Mouse (Mus musculus) frontal cortex, postnatal 10 days (tissue): Measurements from ENCODE around the gene Fstl3.
"Not testable (repeated sequence)": the region's sequence is repeated elsewhere in the genome, so short reads cannot be mapped to it uniquely, and the experiment has no call there.

ENCODE experiments used
- DNase-seq, 2 experiments: peaks; one replicate each; pipeline ENCODE4 v3.0.0; 2022; ENCODE audit warnings: low spot score in 2 of 2, mixed read lengths in 1 of 2

Gene Fstl3

DNA sequence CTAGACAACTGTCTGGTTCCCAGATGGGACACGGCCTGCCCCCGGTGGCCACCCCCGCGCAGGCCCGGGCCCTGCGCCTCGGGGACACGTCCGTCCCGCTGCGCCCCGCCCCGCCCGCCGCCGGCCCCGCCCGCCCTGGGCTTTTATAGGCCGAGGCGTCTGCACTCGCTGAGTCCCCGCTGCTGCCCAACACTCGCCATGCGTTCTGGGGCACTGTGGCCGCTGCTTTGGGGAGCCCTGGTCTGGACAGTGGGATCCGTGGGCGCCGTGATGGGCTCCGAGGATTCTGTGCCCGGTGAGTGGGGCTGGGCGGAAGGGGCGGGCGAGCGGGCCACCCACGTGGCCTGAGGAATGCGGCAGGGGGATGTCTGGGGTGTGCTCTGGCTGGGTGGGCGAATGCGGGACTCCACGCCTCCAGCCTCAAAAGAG, at the start of gene Fstl3:
Gene Fstl3 (plus strand): TSS at position 170 of the 429 bp plus-strand sequence.
- DNase-seq = no peak

DNA sequence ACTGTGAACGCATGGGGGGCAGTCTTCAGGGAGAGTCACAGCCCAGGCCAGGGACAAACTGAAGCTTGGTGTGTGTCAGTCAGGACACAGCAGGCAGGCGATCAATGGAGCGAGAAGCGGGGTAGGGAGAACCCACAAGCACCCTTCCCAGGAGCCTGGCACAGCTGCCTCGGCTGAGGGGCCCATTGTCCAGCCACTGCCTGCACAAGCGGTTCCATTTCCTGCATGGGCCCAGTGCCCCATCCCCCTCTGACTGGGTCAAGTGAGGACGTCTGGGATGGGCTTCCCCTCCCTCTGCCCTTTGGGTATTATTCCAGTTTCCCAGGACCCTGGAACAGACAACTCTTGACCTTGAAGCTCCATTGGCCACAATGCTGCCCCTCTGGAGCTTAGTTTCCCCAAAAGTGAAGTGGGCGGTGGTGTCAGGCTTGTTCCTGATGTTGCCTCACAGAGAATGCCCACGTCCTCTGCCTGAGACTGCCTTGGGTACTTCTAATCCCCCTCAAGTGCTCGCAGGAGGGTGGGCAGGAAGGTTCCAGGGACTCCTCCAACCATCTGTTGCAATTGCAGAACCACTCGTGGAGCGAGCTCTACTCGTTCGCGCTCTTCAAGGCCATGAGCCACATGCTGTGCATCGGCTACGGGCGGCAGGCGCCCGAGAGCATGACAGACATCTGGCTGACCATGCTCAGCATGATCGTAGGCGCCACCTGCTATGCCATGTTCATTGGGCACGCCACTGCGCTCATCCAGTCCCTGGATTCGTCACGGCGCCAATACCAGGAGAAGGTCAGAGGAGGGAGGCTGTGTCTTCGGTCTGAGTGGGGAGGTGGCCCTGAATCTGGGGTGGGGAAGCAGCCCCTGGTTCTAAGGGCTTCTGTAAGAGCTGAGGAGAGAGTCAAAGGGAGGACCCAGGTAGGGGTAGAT, 48.5 kb upstream of the Fstl3 start:
- DNase-seq = no peak

DNA sequence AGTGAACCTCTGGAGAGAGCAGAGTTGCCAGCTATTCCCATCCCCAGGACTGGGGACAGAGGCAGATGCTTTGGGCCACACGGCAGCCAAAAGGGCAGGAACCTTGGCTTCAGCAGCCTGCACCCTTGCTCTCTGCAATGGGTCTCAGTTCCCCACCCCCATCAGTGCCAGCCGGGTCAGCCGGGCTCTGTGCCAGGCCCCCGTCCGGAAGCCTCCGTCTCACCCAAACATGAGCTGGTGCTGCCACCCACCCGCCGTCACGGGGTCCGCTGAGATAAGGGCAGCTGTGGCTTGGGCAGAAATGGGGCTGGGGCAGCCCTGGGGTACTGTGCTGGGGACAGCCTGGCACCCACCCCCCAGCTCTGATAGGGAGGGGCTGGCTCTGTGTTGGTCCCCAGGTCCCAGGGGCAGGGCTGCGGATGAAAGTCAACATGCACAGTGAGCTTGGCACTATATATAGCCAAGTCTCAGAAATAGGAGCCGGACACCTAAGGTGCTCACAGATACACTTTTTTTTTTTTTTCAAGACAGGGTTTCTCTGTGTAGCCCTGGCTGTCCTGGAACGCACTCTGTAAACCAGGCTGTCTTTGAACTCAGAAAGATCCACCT, 47.6 kb upstream of the Fstl3 start:
- no peak for DNase-seq

DNA sequence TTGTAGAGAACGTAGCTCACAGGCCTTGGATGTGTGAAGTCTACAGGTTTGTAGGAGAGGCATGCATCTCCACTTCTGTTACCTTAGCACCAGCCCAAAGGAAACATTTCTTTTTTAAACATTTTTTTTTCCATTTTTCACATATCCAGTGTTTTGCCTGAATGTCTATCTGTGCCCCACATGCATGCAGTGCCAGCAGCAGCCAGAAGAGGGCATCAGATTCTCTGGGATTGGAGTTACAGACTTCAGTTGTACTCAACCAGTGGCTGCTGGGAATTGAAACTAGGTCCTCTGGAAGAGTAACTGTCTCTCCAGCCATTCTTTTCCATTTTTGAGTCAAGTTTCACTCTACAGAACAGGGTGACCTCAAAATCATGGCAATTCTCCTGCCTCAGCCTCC, 44.6 kb upstream of the Fstl3 start:
- no peak for DNase-seq

DNA sequence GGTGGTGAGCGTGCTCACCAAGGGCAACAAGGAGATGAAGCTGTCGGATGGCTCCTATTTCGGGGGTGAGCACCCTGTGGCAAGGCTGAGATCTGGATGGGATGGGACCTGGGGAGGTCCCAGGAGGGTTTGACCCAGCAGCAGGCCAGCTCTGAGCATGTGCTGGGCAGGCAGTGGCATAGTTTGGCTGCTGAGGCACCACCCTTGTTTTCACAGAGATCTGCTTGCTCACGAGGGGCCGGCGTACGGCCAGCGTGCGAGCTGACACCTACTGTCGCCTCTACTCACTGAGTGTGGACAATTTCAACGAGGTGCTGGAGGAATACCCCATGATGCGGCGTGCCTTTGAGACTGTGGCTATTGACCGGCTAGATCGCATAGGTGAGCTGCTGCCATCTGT, 43.2 kb upstream of the Fstl3 start:
- DNase-seq = no peak

DNA sequence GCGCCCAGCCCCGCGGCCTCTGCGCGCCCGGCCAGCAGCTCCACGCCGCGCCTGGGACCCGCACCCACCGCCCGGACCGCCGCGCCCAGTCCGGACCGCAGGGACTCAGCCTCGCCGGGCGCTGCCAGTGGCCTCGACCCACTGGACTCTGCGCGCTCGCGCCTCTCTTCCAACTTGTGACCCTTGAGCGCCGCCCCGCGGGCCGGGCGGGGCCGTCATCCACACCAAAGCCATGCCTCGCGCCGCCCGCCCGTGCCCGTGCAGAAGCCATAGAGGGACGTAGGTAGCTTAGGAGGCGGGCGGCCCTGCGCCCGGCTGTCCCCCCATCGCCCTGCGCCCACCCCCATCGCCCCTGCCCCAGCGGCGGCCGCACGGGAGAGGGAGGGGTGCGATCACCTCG, 41.7 kb upstream of the Fstl3 start:
- no peak for DNase-seq

DNA sequence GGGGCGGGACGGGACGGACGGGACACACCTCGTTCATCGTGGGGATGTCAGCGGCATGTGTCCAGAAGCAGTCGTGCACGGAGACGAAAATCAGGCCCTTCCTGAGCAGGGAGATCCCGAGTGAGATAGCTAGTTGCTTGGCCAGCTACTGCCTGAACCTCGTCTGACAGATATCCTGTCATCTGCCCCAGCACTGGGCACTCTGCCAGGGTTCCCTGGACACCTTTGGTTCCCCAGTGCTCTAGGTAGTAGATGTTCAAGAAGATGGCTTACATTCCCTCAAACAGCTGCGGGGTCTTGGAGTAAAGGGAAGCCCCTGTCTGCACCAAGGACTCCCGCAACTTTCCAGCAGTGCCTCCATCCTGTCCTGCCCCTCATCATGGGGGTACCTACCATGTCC, 40.4 kb upstream of the Fstl3 start:
- no peak for DNase-seq

DNA sequence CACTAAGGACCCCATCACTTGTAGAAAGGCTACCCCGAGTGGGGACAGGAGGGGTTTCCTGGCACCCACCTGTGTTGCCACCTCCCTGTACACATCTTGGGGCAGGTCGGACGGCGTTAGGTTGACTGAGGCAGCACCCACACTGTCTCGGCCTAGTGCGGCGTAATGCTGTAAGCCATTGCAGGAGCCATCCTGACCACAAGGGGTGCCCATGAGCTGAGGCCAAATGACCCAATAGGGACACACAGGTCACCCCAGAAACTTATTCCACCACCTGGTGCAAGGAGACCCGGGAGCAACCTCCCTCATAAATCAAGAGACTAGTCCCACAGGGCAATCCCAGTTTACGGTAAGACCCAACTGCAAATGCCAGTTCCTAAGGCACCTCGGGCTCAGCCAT, 38.8 kb upstream of the Fstl3 start:
- no peak for DNase-seq

DNA sequence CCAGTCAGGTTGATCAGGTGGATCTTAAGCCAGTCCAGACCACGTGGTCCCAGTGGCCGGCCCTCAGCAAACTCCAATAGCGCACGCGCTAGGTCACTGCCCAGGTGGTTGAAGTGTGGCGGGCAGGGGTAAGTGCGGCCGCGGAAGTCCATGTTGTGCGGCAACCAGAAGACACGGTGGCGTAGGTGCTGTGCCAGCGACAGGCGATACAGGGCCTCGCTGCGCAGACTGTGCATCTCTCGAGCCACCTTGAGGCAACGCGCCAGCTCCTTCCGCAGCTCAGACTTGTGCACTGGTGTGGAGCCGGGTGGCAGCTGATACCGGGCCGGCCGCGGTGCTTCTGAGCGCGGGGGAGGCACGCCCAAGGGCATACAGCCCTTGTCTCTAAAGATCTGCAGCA, 37.8 kb upstream of the Fstl3 start:
- no peak for DNase-seq

DNA sequence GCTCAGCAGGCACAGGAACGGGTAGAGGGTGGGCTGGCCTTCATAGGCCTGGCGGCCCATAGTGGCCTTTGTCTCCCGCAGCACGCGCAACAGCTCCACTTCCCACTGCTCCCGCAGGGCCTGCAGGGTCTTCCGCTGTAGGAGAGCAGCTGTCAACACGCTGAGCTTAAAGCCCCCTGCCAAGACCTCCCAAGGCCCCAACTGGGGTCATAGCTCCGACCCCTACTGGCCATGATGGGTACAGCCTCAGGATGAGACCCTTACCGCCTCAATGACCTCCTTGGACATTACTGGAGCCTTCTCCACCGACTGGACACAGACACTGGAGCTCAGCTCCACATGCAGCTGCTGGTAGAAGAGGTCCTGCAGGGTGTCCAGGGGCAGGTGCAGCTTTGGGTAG, 36.2 kb upstream of the Fstl3 start:
- no peak for DNase-seq

DNA sequence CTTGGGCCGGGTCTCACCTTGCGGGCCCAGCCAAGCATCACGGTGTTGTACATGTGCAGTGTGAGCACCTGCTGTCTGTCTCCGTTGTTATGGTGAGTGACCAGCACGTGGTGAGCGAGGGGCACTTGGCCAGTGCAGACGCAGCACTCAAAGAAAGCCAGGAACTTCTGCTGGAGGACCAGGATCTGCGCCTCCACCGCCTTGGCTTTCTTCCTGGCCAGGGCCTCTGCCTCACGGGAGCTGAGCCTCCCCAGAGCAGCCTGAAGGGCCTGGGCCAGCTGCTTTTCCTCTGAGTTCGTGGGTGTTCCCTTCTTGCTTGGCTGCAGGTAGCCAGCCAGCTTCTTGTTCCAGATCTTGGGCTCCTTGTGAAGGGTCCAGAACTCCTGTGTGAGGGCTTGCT, 33.9 kb upstream of the Fstl3 start:
- DNase-seq = no peak

DNA sequence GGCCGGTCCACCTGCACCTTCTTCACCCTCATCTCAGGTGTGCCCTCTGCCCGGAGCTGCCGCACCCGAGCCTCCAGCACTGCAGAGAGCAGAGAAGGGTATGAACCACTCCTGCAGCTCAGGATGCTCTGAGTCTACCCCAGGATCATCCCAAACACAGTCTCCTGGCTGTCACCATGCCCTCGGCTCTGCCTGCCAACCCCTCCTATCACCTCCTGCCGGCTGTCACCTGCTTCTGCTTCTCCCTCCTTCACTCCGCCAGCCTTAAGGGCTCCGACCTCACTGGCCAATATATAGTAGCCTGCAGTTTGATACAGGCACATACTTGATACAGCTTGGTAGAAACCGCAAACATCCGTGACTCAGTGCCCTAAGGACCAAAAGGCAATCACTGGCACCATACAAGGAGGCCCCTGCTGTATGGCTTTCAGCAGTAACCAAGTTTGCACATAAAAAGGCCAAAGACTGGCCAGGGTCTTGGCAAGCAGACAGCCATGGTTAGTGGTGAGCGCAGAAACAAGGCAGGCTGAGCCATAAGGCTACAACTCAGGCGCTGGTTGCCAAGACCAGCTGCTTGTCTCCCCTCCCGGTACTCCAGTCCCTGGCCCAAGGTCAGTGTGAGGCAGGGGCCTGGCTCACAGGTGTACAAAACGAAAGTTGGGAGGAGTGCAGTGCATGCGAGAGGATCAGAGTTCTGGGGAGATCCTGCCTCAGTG, 33.3 kb upstream of the Fstl3 start:
- no peak for DNase-seq

DNA sequence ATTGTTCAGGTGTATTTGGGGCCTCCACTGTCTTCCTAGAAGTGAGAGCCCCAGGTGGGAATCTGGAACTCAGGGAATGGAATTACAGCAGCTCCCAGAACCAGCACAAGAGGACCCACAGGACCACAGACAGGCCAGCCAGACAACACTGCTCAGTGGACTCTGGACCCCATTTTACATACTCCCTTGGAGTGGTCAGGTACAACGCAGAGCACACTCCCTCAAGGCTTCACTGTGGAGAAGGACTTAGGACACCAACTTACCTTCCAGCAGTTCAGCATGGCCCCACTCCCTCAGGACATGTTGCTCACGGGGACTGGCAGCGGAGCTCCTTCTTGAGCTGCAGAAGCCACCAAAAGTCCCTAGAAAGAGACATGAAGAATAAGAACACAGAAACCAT, 31.7 kb upstream of the Fstl3 start:
- DNase-seq = no peak

DNA sequence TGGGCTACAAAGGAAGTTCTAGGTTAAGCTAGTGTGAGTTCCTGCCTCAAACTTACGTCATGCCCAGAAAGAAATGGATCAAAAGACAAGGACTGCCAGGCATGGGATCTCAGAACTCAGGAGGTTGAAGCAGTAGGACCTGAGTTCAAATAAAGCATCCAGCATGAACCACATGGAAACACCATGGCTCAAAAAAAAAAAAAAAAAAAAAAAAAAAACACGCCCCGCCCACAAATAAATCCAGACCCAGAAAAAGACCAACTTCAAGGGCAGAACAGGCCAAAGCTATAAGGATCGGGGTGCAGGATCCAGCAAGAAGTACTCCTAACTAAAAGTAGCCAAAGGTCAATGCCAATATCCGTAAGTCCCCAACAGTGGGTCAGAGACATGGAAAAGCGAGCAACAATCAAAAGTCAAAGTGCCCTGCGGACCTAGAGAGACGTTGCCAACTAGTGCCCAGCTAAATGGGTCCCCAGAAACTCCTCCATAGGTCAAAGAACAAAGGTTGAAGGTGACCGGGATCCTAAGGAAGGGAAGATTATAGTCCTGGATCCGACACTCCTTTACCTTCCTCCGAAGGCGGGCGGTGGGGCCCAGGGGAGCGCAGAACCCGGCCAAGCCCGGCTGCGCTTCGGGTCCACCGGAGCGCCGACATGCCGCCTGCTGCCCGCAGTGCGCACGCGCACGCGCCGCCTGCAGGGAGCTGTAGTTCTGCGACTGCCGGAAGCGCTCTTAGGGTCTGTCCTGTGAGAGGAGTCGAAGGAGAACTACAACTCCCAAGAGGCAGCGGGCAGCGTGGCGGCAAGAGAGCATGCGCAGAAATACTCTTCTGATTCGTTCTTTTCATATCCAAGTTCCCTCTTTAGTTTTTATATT, 30.9 kb upstream of the Fstl3 start, which contains the start of gene Polrmt:
Gene Polrmt (minus strand): TSS at position 684 of the 876 bp plus-strand sequence.
- peak; percentile 95 to 96 for DNase-seq

DNA sequence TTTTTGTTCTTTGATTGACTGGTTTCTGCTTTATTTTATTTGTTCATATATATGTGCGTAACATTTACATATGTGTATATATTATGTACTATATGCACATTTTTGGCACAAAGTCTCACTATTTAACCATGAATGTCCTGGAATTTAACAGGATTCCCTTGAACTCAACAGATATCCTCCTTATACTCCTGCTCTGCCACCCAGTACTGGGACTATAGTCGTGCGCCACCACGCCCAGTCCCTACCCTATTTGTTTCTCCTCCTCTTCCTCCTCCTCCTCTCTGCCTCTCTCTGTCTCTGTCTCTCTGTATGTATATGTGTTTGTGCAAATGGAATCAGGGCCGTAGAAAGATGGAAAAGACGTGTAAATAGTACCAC, 30.3 kb upstream of the Fstl3 start:
- DNase-seq = no peak

DNA sequence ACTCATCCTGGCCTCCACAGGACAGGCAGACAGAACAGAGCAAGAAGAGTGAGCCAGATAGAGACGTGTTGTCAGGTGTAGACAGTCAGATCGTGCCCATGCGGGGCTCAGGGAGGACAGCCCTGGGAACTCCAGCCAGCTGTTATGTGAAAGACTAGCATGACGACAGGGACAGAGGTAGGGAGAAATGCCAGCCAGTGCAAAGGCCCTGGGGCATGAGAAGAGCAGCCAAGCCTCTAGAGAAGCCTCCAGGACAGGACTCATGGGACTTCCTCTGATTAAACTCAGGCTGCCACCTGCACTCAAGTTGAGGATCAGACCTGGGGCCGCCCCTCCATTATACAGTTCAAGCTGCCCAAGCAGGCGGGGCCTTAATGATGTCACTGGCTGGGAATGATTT, 28.6 kb upstream of the Fstl3 start:
- no peak for DNase-seq

DNA sequence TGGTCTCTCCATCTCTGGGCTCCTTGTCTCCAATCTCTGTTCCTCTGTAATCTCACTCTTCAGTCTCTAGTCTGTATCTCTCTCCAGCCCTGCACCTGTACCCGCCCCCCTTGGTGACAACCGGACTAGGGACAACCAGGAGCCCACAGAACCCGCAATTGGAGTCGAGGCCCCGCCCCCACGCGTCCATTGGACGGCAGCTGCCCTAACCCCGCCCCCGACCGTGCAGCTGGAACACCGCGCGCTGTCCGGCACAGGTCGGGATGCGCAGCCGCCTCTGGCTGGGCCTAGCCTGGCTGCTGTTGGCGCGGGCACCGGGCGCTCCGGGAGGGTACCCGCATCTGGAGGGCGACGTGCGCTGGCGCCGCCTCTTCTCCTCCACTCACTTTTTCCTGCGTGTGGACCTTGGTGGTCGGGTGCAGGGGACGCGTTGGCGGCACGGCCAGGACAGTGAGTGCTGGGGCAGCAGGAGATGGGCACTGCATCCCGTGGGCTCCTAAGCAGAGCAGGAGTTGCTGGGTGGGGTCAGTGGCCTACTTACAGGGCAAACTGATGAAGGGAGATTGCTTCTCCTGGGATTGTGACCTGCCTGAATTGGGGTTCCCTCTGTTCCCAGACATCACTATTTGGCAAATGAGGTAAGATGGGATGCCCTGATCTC, 22.1 kb upstream of the Fstl3 start, which contains the start of gene Fgf22:
Gene Fgf22 (plus strand): TSS at position 221 of the 661 bp plus-strand sequence.
- DNase-seq = peak in 1 of 2 experiments; percentile 64

DNA sequence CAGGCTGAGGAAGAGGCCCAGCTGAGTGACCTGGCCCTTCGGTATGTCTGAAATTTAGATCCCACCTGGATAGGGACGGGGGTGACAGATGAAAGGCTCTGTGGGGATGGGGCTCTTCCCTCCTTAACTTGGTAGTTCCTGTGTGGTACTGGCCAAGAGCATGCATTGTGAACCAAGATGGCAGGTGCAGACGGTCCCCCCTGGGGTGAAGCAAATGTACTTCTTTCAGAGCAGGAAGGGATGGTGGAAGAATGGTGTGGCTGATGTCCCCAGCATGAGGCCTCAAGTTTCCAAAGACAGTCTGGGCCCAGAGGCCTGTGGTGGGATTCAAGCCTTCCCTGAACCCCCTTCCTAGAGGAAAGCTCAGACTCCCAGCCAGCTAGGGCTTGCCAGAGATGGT, 21.2 kb upstream of the Fstl3 start:
- no peak for DNase-seq

DNA sequence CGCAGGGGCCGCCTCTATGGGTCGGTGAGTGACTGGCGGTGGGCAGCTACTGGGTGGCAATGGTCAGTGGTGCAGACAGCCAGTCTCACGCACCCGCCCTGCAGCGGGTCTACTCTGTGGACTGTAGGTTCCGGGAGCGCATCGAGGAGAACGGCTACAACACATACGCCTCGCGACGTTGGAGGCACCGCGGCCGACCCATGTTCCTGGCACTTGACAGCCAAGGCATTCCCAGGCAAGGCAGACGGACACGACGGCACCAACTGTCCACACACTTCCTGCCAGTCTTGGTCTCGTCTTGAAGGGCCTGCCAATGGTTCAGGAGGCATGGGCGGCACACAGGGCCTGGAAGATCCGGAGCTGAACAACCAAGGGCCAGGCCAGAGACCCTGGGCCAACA, 20.4 kb upstream of the Fstl3 start:
- DNase-seq = no peak

DNA sequence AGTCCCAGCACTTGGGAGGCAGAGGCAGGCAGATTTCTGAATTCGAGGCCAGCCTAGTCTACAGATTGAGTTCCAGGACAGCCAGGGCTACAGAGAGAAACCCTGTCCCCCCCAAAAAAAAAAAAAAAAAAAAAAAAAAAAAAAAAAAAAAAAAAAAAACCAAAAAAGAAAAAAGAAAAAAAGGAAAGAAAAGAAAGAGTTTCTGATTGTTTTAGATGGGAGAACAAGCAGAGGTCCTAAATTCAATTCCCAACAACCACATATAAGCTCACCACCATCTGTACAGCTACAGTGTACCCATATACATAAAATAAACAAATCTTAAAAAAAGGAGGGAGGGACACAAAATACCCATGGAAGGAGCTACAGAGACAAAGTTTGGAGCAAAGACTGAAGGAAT, 17.4 kb upstream of the Fstl3 start:
- not testable (repeated sequence) for DNase-seq

DNA sequence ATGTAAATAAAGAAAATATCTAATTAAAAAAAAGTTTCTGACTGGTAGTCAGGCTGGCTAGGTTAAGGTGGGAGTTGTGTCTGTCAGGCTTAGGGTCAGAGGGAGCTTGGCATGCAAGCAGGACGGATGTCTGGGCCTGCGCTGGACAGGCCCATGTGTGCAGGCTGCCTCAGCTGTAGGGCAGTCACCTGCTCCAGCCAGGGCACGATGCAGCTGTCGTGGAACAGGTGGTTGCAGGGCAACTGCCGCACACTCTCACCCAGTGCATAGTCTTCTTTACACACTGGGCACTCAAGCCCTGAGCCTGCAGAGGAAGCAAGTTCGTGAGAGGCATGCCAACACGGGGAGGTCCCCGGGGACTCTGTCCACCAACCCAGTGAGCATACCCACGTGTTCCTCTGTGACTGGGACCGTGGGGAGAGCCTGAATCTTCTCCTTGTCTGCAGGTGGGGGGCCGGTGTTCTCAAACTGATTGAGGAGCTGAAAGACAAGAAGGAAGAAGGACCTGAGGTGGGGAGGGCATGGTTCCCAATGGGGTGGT, 16.4 kb upstream of the Fstl3 start:
- no peak for DNase-seq
